8 mouse cellular contexts compared by ENCODE assay signal in the genomic region with DNA sequence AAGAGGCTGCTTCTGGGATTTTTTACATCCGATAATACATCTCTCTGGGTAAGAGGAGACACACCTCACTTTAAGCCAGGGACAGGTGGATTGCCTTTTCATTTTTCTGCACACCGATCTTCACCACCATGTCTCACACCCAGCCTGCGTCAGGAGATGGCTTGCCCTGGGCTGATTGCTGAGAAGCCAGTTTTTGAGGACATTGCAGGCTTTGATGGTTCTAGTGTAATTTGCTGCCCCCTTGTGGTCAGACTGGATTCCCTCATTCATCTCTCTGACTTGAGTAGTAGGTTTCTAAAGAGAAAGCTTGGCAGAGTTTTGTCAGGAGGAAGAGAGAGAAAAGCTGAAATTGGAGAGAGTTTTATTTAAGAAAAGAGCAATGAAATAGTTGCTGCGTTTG. TPM values are rescaled to one million over a fixed set of nuclear protein-coding genes. Genes with fewer than 3 reads are reported as not detected.
DNase-seq lines count a peak whose midpoint lies in the region; TF ChIP-seq lines count a peak whose summit lies in the region.

No protein-coding gene starts in this region.

- no peaks in the 10 kb centered on the region for H3K36me3 ChIP-seq in kidney, adult 2 months (ENCODE audit: control insufficient read depth, insufficient read depth, low read length)
- H3K36me3 ChIP-seq in limb, embryonic 10.5 days: no peaks in the 10 kb centered on the region
- H3K36me3 ChIP-seq in myocyte (ENCODE audit: control insufficient read depth, insufficient read depth): no peaks in the 10 kb centered on the region
- no peaks in the 10 kb centered on the region for H3K36me3 ChIP-seq in splenic B cell, adult 2 months (ENCODE audit: control insufficient read depth, insufficient read depth, low read length, poor library complexity, severe bottlenecking)

- TF ChIP-seq CTCF in cortical plate, adult 2 months (IDR thresholded peaks at IDR 0.05; ENCODE audit: extremely low read depth, insufficient read depth, low read length): peak; percentile 73
- peak; percentile 70 for TF ChIP-seq CTCF in kidney, adult 2 months (conservative IDR thresholded peaks at IDR 0.05; ENCODE audit: insufficient read depth, insufficient read length, low read depth, low read length)

- no peaks in the 10 kb centered on the region for H3K4me1 ChIP-seq in cortical plate, adult 2 months (ENCODE audit: control insufficient read depth, insufficient read depth, low read length)
- H3K4me1 ChIP-seq in kidney, adult 2 months (ENCODE audit: control insufficient read depth, insufficient read depth, low read length): no peaks in the 10 kb centered on the region
- H3K4me1 ChIP-seq in limb, embryonic 10.5 days: no peaks in the 10 kb centered on the region

- no peak overlapping the region for H3ac ChIP-seq in myocyte (ENCODE audit: control insufficient read depth, insufficient read length)

- peak; percentile 47 for DNase-seq in 3134 (ENCODE audit: extremely low read depth, insufficient read length, low spot score)
- DNase-seq in adipocyte (ENCODE audit: low spot score): peak; percentile 92
- peak; percentile 70 for DNase-seq in gastrocnemius, postnatal 10 days
- peak; percentile 80 for DNase-seq in kidney, adult 2 months
- DNase-seq in limb, embryonic 10.5 days (ENCODE audit: low spot score): peak; percentile 82
- DNase-seq in splenic B cell, adult 2 months (ENCODE audit: low read depth, low spot score): peak; percentile 91

- no peaks in the 10 kb centered on the region for H3K79me2 ChIP-seq in myocyte (ENCODE audit: control insufficient read depth, insufficient read depth)

- 25% methylated on average over 4 of the region's 4 CpGs for WGBS in kidney, adult 2 months
- 35% methylated on average over 4 of the region's 4 CpGs for WGBS in limb, embryonic 10.5 days

- TF ChIP-seq POLR2A in cortical plate, adult 2 months (IDR thresholded peaks at IDR 0.05; ENCODE audit: extremely low read depth, insufficient read depth, low read length): no peak
- TF ChIP-seq POLR2A in kidney, adult 2 months (IDR thresholded peaks at IDR 0.05; ENCODE audit: low read depth, low read length): no peak
- no peak for TF ChIP-seq POLR2A in myocyte (IDR thresholded peaks at IDR 0.05; ENCODE audit: insufficient read length, low read depth)

- no peaks in the 10 kb centered on the region for H3K27me3 ChIP-seq in kidney, adult 2 months (replicated peaks; ENCODE audit: control insufficient read depth, insufficient read depth, low read length)
- H3K27me3 ChIP-seq in limb, embryonic 10.5 days (ENCODE audit: low read depth, poor library complexity, severe bottlenecking): no peaks in the 10 kb centered on the region
- H3K27me3 ChIP-seq in myocyte (ENCODE audit: control insufficient read depth, insufficient read depth, insufficient read length): no peaks in the 10 kb centered on the region
- no peaks in the 10 kb centered on the region for H3K27me3 ChIP-seq in splenic B cell, adult 2 months (ENCODE audit: control insufficient read depth, insufficient read depth, low read length, poor library complexity, severe bottlenecking)

- H3K4me2 ChIP-seq in myocyte (ENCODE audit: low read depth): peak overlapping the region; percentile 20

- H3K9me3 ChIP-seq in limb, embryonic 10.5 days (replicated peaks): no peaks in the 10 kb centered on the region

- no peak overlapping the region for H3K4me3 ChIP-seq in cortical plate, adult 2 months (ENCODE audit: insufficient read depth, low read length)
- no peak overlapping the region for H3K4me3 ChIP-seq in kidney, adult 2 months (ENCODE audit: insufficient read depth, low read depth, low read length)
- H3K4me3 ChIP-seq in limb, embryonic 10.5 days: no peak overlapping the region
- H3K4me3 ChIP-seq in myocyte: no peak overlapping the region

- H3K27ac ChIP-seq in cortical plate, adult 2 months (ENCODE audit: insufficient read depth, low read length): no peak overlapping the region
- H3K27ac ChIP-seq in kidney, adult 2 months (ENCODE audit: insufficient read depth, low read depth, low read length): no peak overlapping the region
- no peak overlapping the region for H3K27ac ChIP-seq in limb, embryonic 10.5 days

TF ChIP-seq in myocyte, 11 proteins besides CTCF, POLR2A, EP300 and RAD21:
- TF ChIP-seq E2F4 (IDR thresholded peaks at IDR 0.05; ENCODE audit: insufficient read depth): no peak

RNA-seq across cellular contexts. Expression of gene Colca2, which starts 14.3 kb away (rescaled TPM):
- 3.0 and 3.9 TPM in 2 replicates for polyA plus RNA-seq in cortical plate, adult 2 months (2012; rRNA removed)
- total RNA-seq in gastrocnemius, postnatal 10 days (2021): 1 to 10 TPM; 1.3 to 1.6 TPM
- 1.9 and 2.5 TPM in 2 replicates for polyA plus RNA-seq in kidney, adult 2 months (2012; rRNA removed)
- 1.6 and 2.2 TPM in 2 replicates for polyA plus RNA-seq in limb, embryonic 10.5 days (2016; fragmentation: Nextera tagmentation; extraction: Ambion mirVana)
- 2.9 TPM for polyA plus RNA-seq in myocyte (2012; fragmentation: generic; extraction: Trizol)

RNA-seq across cellular contexts. Expression of gene 1810046K07Rik, which starts 36.0 kb away (rescaled TPM):
- polyA plus RNA-seq in cortical plate, adult 2 months (2012; rRNA removed): not detected in 2 replicates
- not detected for total RNA-seq in gastrocnemius, postnatal 10 days (2021)
- polyA plus RNA-seq in kidney, adult 2 months (2012; rRNA removed): 0.14 and 0.39 TPM in 2 replicates
- not detected in 2 replicates for polyA plus RNA-seq in limb, embryonic 10.5 days (2016; fragmentation: Nextera tagmentation; extraction: Ambion mirVana)
- polyA plus RNA-seq in myocyte (2012; fragmentation: generic; extraction: Trizol): not detected
